ENCODE assay signal across 35 mouse cellular contexts in genomic region chr13:29911141-29911540, GRCm38 (mm10).
"Had no signal": no experiment of that assay in that cellular context is flagged by ENCODE, and none has a peak within 500 bp of the region (broad histone marks: within the 10 kb centered on the region; RNA-seq: fewer than 3 reads in every experiment).

No protein-coding gene starts in this region.

- H3K4me1 ChIP-seq: heart, embryonic 12.5 days; heart, embryonic 13.5 days; heart, embryonic 15.5 days; hindbrain, embryonic 10.5 days; hindbrain, embryonic 12.5 days; hindbrain, embryonic 13.5 days; hindbrain, embryonic 15.5 days; intestine, embryonic 15.5 days; kidney, embryonic 15.5 days had no signal

- H3K4me3 ChIP-seq: heart, embryonic 12.5 days; heart, embryonic 13.5 days; heart, embryonic 15.5 days; hindbrain, embryonic 10.5 days; hindbrain, embryonic 12.5 days; hindbrain, embryonic 13.5 days; hindbrain, embryonic 15.5 days; intestine, embryonic 15.5 days; kidney, embryonic 15.5 days; layer of hippocampus, adult 2 months; left cerebral cortex, adult 2 months had no signal

- H3K9me3 ChIP-seq: heart, embryonic 12.5 days; heart, embryonic 13.5 days; heart, embryonic 15.5 days; hindbrain, embryonic 12.5 days; hindbrain, embryonic 15.5 days; intestine, embryonic 15.5 days had no signal

- H3K4me2 ChIP-seq: heart, embryonic 11.5 days; heart, embryonic 12.5 days; heart, embryonic 13.5 days; heart, embryonic 15.5 days; hindbrain, embryonic 12.5 days; hindbrain, embryonic 13.5 days; hindbrain, embryonic 14.5 days; hindbrain, embryonic 15.5 days; intestine, embryonic 15.5 days; kidney, embryonic 15.5 days had no signal

- DNase-seq: heart, postnatal 10 days; heart, postnatal 14 days; heart, postnatal 36 days; heart, postnatal 4 days; kidney, adult 11 months; kidney, adult 18-20 months; kidney, adult 2 months; kidney, adult 8-10 months; kidney, adult 9 months; kidney, postnatal 10 days; kidney, postnatal 14 days; kidney, postnatal 25 days; kidney, postnatal 36 days; kidney, postnatal 4 days; layer of hippocampus, adult 9-11 months; layer of hippocampus, postnatal 36 days had no signal

- H3K27ac ChIP-seq: heart, embryonic 13.5 days; heart, embryonic 15.5 days; hindbrain, embryonic 10.5 days; hindbrain, embryonic 12.5 days; hindbrain, embryonic 13.5 days; hindbrain, embryonic 14.5 days; hindbrain, embryonic 15.5 days; hindbrain, postnatal 0 days; intestine, embryonic 15.5 days; kidney, embryonic 15.5 days; kidney, postnatal 0 days; layer of hippocampus, adult 2 months; left cerebral cortex, adult 2 months had no signal

- ATAC-seq: hindbrain, embryonic 16.5 days; hindbrain, postnatal 0 days; inflammation-experienced regulatory T-cells, adult 6 months; intestine, embryonic 15.5 days; intestine, embryonic 16.5 days; intestine, postnatal 0 days had no signal

- H3K27me3 ChIP-seq: heart, embryonic 12.5 days; heart, embryonic 13.5 days; heart, embryonic 15.5 days; hindbrain, embryonic 12.5 days; hindbrain, embryonic 13.5 days; hindbrain, embryonic 15.5 days; intestine, embryonic 15.5 days; kidney, embryonic 15.5 days had no signal

- H3K9ac ChIP-seq: heart, embryonic 12.5 days; heart, embryonic 13.5 days; heart, embryonic 15.5 days; hindbrain, embryonic 12.5 days; hindbrain, embryonic 13.5 days; hindbrain, embryonic 14.5 days; hindbrain, embryonic 15.5 days; intestine, embryonic 15.5 days; kidney, embryonic 15.5 days had no signal
